Mouse (Mus musculus): ENCODE measurements around the gene Shc3.

Gene Shc3

DNA sequence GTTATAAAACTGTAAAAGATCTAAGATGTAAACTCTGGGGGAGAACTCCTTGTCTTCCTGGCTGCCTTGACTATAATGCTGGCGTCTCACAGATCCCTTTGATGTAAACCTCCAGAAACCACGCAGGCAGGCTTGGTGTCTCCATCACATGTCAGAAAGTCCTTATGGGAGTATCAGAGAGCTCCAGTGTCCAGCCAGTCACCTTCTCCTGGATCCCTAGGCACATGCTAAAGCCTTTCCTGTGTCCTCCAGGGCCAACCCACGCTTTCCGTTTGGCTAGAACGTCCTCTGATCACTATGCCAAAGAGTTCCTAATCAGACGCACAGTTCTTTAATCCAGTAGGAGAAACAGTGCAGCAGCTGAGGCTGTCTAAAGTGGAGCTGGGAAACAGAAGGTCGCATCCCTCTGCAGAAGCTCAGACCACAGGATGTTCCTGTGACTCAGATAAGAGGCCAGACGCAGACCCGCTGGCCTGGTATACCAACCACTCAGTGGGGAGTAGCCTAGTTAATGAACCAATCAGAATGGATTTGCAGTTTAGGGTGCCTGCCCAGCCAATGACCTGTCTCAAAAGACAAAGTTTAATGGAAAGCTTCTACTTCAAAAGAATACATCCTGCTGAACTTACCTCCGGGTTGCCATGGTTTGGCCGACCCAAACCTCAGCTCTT, 88.7 kb downstream of the Shc3 start:
- DNase-seq (ENCODE audit: low spot score), result no peak

DNA sequence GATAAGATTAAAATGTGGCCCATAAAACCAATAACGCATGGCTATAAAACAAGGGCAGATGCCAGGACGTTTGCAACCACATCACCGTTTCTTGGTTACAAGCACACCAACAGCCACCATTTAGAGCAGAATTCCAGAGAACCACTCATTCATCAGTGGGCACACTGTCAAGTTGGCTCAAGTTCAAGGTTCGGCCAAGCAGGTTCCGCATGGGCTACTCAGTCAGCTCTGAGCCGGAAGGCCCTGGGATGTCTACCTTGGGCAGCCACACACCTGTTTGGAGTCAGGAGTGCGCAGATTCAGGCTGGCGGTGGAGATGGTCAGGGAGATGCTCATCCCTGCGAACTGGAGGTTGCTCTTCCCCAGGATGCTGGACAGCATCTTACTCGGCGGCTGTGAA, 89.4 kb downstream of the Shc3 start:
- no peak for DNase-seq (ENCODE audit: low spot score)

DNA sequence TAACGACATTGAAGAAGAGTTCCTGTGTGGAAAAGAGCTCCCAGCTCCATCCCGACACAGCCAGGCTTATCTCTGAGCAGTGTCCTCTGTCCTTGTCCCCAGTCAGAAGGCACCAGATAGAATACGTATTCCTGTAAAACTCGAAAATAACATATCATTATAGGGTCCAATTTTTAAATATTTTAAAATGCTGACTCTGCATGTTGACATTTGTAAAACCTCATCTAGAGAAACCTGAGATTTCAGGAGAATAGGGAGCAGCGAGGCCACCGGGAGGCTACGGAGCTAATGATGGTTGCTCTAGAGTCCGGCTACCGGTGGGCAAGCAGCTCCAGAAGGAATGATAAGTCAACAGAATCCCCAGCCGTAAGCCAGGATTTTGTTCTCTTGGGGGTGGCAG, 92.2 kb downstream of the Shc3 start:
- DNase-seq (ENCODE audit: low spot score), result no peak

GRCm38 (mm10) chr13:51468697-51469250, 100.4 kb downstream of the Shc3 start:
- no peak for DNase-seq (ENCODE audit: low spot score)

GRCm38 (mm10) chr13:51466117-51466841, 102.9 kb downstream of the Shc3 start:
- no peak for DNase-seq (ENCODE audit: low spot score)

DNA sequence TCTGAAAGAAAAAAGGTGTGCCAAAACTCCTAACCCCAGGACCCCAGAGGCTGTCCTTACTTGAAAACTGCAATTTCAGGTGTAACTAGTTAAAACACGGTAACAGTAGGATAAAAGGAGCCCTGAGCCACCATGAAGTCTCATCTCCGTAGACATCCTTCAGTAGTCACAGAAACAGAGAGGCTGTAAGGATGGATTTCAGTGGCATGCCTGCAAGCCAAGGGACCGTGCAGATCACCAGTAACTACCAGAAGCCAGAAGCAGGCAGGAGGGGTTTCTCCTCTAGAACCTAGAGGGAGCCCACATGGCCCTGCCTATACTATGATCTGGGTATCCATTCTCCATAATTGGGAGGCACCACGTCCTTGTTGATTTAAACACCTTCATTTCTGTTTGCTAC, 104.9 kb downstream of the Shc3 start:
- DNase-seq (ENCODE audit: low spot score), result no peak

- no peak for DNase-seq (ENCODE audit: low spot score)
These were observed 112.9 kb downstream of the Shc3 start for GRCm38 (mm10) chr13:51456190-51456878.

- no peak for DNase-seq (ENCODE audit: low spot score)
These were observed 122.7 kb downstream of the Shc3 start for GRCm38 (mm10) chr13:51446550-51446949.

- DNase-seq (ENCODE audit: low spot score), result no peak
These were observed 126.3 kb downstream of the Shc3 start for GRCm38 (mm10) chr13:51442922-51443321.

GRCm38 (mm10) chr13:51437105-51438085, 131.8 kb downstream of the Shc3 start:
- no peak for DNase-seq (ENCODE audit: low spot score)

DNA sequence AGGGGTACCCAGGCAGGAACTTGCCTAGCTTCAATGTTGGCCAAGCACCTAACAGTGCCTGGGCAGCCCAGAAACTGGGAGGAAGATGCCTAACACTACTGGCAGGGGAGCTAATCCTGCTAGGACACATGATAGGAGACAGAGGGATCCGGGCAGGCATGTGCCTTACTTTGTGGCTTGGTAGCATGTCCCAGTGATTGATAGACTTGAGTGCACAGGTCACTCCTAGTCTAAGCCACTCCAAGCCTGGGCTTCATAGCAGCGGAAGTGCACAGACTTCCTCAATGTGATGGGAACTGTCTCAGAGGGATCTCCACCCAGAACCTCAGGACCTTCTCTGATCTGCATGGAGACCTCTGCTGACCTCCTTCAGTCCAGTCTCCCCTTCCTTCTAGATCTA, 134.1 kb downstream of the Shc3 start:
- DNase-seq (ENCODE audit: low spot score), result no peak

DNA sequence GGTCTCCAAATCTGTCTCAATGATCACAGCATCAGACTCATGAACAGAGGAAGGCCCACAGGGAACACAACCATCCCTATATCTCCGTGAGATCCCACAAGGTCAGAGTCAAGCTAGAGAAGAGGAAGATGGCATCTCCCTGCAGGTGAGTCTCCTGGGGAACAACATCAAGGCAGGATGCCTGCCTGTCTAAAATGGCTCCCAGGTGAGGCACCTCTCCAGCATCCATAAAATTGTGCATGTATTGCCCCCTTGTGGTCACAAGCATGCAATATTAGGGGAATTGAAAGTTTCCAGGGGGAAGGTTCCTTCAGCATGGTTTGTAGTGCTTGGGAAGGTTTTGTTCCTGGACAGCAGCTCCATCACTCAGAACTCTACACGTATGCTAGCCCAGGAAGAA, 134.8 kb downstream of the Shc3 start:
- DNase-seq (ENCODE audit: low spot score), result no peak

DNA sequence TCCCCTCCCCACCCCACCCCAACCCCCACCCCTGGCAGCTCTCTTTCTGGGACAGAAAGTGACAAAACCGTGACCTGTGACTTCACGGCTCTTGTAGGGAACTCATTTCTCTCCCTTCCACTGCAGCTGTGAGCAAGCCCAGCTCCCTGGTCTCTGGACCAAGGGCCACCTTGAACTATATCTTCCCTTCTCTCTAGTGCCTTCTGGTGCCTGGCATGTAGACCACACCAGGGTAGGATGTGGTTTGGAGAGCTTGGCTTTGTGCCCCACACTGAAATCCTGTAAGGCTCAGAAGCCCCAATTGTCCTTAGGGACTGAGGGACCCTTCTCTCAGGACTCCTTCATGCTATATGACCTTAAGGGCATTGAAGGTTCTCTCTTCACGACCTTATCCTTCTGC, 135.8 kb downstream of the Shc3 start:
- no peak for DNase-seq (ENCODE audit: low spot score)

- no peak for DNase-seq (ENCODE audit: low spot score)
These were observed 143.4 kb downstream of the Shc3 start for GRCm38 (mm10) chr13:51425662-51426443.

- DNase-seq (ENCODE audit: low spot score), result no peak
These were observed 144.6 kb downstream of the Shc3 start for GRCm38 (mm10) chr13:51424647-51425046.

DNA sequence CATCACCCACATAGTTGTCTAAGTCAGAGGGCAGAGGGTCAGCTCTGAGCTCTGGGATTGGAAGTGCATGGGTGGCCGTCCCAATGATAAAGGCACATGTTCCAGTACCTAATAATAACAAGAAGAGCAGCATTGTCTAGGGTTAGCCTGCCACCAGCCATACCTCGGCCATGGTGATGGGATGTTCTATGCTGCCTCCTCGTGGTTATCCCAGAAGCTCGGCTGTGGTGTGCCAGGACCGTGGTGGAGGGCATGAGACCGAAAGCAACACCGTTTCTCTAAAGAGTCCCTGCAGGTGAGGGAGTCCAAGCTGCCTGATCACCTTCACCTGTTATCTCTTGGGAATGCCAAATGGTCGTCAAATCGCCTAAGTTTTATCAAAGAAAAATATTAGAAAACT, 145.6 kb downstream of the Shc3 start:
- DNase-seq (ENCODE audit: low spot score), result no peak

GRCm38 (mm10) chr13:51420861-51421260, 148.4 kb downstream of the Shc3 start:
- no peak for DNase-seq (ENCODE audit: low spot score)

DNA sequence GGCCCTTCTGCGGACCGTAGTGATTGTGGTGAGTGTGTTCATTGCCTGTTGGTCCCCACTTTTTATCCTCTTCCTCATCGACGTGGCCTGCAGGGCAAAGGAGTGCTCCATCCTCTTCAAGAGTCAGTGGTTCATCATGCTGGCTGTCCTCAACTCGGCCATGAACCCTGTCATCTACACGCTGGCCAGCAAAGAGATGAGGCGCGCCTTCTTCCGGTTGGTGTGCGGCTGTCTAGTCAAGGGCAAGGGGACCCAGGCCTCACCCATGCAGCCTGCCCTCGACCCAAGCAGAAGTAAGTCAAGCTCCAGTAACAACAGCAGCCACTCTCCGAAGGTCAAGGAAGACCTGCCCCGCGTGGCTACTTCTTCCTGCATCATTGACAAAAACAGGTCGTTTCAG, 149.7 kb downstream of the Shc3 start:
- DNase-seq (ENCODE audit: low spot score), result no peak

- no peak for DNase-seq (ENCODE audit: low spot score)
These were observed 150.2 kb downstream of the Shc3 start for GRCm38 (mm10) chr13:51418942-51419451.

GRCm38 (mm10) chr13:51418268-51418941, 150.8 kb downstream of the Shc3 start:
- DNase-seq (ENCODE audit: low spot score), result peak; percentile 85
